Mouse (Mus musculus) liver, adult 2 months (tissue): Measurements from ENCODE around the gene Cacng2. TPM values are rescaled to one million over a fixed set of nuclear protein-coding genes. Genes with fewer than 3 reads are reported as not detected.

Experiments used
- DNase-seq: peaks from one replicate; pipeline ENCODE4 v3.0.0-alpha.2; 2011; ENCODE audit warnings: low read depth, low spot score; ENCODE audit errors: extremely low read depth
- H3K27ac ChIP-seq: fragments of 200-500 bp; replicated peaks from 2 replicates; pipeline ENCODE4 v1.5.1; 2012; ENCODE audit warnings: low read depth, mild to moderate bottlenecking, control low read depth, inconsistent platforms, low read length; ENCODE audit not compliant: insufficient read depth
- H3K27me3 ChIP-seq: fragments of 200-500 bp; 2 replicates; pipeline ENCODE4 v1.6.1; 2012; ENCODE audit warnings: mild to moderate bottlenecking, moderate library complexity, low read length, inconsistent platforms; ENCODE audit not compliant: control insufficient read depth, insufficient read depth
- H3K36me3 ChIP-seq: fragments of 200-500 bp; 2 replicates; pipeline ENCODE4 v1.6.1; 2012; ENCODE audit warnings: low read length, inconsistent platforms; ENCODE audit not compliant: control insufficient read depth, insufficient read depth
- H3K4me1 ChIP-seq: fragments of 200-500 bp; 2 replicates; pipeline ENCODE4 v1.6.1; 2011; ENCODE audit warnings: low read length; ENCODE audit not compliant: control insufficient read depth, insufficient read depth
- H3K4me3 ChIP-seq: fragments of 200-500 bp; 2 replicates; pipeline ENCODE4 v1.5.1; 2011; ENCODE audit warnings: low read depth, mild to moderate bottlenecking, control low read depth, low read length, moderate library complexity; ENCODE audit not compliant: insufficient read depth
- H3K79me2 ChIP-seq: fragments of 200-500 bp; 2 replicates; pipeline ENCODE4 v1.6.1; 2012; ENCODE audit warnings: inconsistent platforms, mild to moderate bottlenecking, low read length, moderate library complexity; ENCODE audit not compliant: control insufficient read depth, insufficient read depth
- H3K9ac ChIP-seq: fragments of 200-500 bp; 2 replicates; pipeline ENCODE4 v1.6.1; 2012; ENCODE audit warnings: low read depth, mild to moderate bottlenecking, control low read depth, inconsistent platforms, low read length
- CTCF ChIP-seq: fragments of 200-500 bp; IDR thresholded peaks from 2 replicates; pipeline ENCODE4 v1.5.1; 2011; ENCODE audit warnings: low read depth, low read length, control low read depth
- POLR2A ChIP-seq: fragments of 200-500 bp; IDR thresholded peaks from 2 replicates; pipeline ENCODE4 v1.6.1; 2011; ENCODE audit warnings: low read length, control low read depth; ENCODE audit not compliant: insufficient read depth; ENCODE audit errors: extremely low read depth
- WGBS: fragments of 180-500 bp; shearing (Covaris S2); methylation state at CpG from one replicate; pipeline ENCODE4 v1.1.7; 2018; 5-methylcytosine and 5-hydroxymethylcytosine counted together
- polyA plus RNA-seq: library from polyadenylated mRNA; depleted of rRNA; stranded (reverse); fragments of >200 nt; gene quantifications from 2 replicates; pipeline ENCODE4 v1.2.3, GENCODE M21; 2012
- total RNA-seq: library from RNA; depleted of rRNA; stranded (reverse); fragments of >200 nt; gene quantifications from 2 replicates; pipeline ENCODE4 v1.2.3, GENCODE M21; 2014

Gene Cacng2
- total and polyA plus RNA-seq, 2 experiments: not detected

- no peak for DNase-seq
- no peak overlapping the region for H3K27ac ChIP-seq
- no peaks in the 10 kb centered on the region for H3K79me2 ChIP-seq
- H3K4me1 ChIP-seq: no peaks in the 10 kb centered on the region
- H3K4me3 ChIP-seq: no peak overlapping the region
- 17% methylated on average over 6 of the region's 6 CpGs for WGBS
- TF ChIP-seq CTCF (no peak), POLR2A (no peak)
- H3K36me3 ChIP-seq: no peaks in the 10 kb centered on the region
- H3K9ac ChIP-seq: no peak overlapping the region
- H3K27me3 ChIP-seq: no peaks in the 10 kb centered on the region; the same call in 1 of the 2 replicates
These were observed 14.8 kb upstream of the Cacng2 start for GRCm38 (mm10) chr15:78134606-78135005.

- no peaks in the 10 kb centered on the region for H3K36me3 ChIP-seq
These were observed 13.6 kb upstream of the Cacng2 start for GRCm38 (mm10) chr15:78133389-78133788.

DNA sequence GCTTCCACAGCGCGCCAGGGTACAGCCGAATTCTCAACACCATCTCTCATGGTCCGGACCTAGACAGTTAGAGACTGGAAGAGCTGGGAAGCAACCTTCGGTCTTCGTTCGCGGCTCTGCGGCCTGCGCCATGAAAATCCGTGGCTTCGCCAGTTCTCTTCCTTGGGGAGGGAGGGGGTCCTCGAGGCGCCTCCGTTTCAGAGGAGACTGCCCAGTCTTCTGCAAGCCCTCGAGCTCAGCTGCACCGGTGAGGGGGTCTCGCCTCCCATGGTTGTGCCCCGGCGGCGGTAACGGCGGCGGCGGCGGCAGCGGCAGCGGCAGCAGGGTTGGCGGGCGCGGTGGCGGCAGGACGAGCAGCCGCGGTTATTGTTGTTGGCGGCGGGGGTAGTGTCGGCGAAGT, 580 bp downstream of the Cacng2 start:
- DNase-seq: no peak
- no peaks in the 10 kb centered on the region for H3K36me3 ChIP-seq
- no peaks in the 10 kb centered on the region; the same call in 1 of the 2 replicates for H3K27me3 ChIP-seq
- no peak overlapping the region for H3K27ac ChIP-seq
- H3K4me3 ChIP-seq: no peak overlapping the region
- no peak overlapping the region for H3K9ac ChIP-seq
- no peaks in the 10 kb centered on the region for H3K79me2 ChIP-seq
- 14% methylated on average over 38 of the region's 39 CpGs for WGBS
- TF ChIP-seq CTCF (no peak), POLR2A (no peak)
- no peaks in the 10 kb centered on the region for H3K4me1 ChIP-seq

More at GRCm38 (mm10) chr15:78133389-78133788, 13.6 kb upstream of the Cacng2 start:
- no peak overlapping the region for H3K27ac ChIP-seq
- no peak for DNase-seq
- no peak overlapping the region for H3K9ac ChIP-seq
- no peak overlapping the region for H3K4me3 ChIP-seq
- H3K79me2 ChIP-seq: no peaks in the 10 kb centered on the region
- 51% methylated on average over 2 of the region's 2 CpGs for WGBS
- TF ChIP-seq POLR2A (no peak), CTCF (no peak)
- no peaks in the 10 kb centered on the region; the same call in 1 of the 2 replicates for H3K27me3 ChIP-seq
- H3K4me1 ChIP-seq: no peaks in the 10 kb centered on the region

DNA sequence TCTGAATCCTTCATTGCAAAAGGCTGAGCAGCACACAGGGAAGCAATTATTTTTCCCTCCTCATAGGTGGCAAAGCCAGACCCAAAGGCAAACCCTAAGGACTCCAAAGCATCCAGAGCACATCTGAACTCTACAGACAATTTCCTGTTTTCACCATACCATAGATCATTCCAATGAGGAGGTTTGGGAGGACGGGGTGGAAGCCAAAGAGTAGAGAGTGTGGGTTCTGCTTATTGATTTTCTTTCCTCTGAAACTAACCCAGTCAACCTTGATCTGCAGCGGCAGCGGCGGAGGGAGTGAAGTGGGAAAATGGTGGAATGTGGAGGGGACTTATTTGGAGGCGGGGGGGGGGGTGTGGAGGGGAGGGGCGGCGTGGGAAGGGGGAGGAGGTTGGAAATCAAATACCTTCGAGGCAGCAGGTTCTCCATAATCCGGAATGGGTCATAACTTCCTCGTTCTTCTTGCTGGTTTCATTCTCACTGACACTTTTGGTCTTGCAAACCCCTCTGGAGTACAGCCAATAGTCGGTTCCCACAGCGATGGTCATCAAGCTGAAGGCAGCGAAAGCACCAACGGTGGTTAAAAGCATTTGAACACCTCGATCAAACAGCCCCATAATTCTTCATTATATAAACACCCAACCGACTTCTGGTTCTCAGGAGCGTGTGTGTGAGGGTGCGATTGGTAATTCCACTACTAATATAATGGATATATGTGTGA, 1.4 kb downstream of the Cacng2 start:
- Histone ChIP-seq H3K4me3 (no peak overlapping the region), H3K9ac (no peak overlapping the region), H3K79me2 (no peaks in the 10 kb centered on the region), H3K27ac (no peak overlapping the region), H3K4me1 (no peaks in the 10 kb centered on the region), H3K27me3 (no peaks in the 10 kb centered on the region; the same call in 1 of the 2 replicates), H3K36me3 (no peaks in the 10 kb centered on the region)
- no peak for TF ChIP-seq POLR2A
- no peak for TF ChIP-seq CTCF
- 59% methylated on average over 18 of the region's 18 CpGs for WGBS
- DNase-seq: no peak

GRCm38 (mm10) chr15:78117731-78118130, 2.1 kb downstream of the Cacng2 start:
- WGBS: 87% methylated on average over 16 of the region's 16 CpGs
- no peak for DNase-seq
- TF ChIP-seq POLR2A: no peak
- no peak for TF ChIP-seq CTCF
- H3K27ac ChIP-seq: no peak overlapping the region
- no peaks in the 10 kb centered on the region for H3K36me3 ChIP-seq
- no peaks in the 10 kb centered on the region for H3K4me1 ChIP-seq
- H3K4me3 ChIP-seq: no peak overlapping the region
- no peaks in the 10 kb centered on the region for H3K79me2 ChIP-seq
- no peaks in the 10 kb centered on the region; the same call in 1 of the 2 replicates for H3K27me3 ChIP-seq
- no peak overlapping the region for H3K9ac ChIP-seq

- Histone ChIP-seq H3K4me1 (no peaks in the 10 kb centered on the region), H3K27me3 (no peaks in the 10 kb centered on the region; the same call in 1 of the 2 replicates), H3K79me2 (no peaks in the 10 kb centered on the region), H3K4me3 (no peak overlapping the region), H3K9ac (no peak overlapping the region), H3K27ac (no peak overlapping the region), H3K36me3 (no peaks in the 10 kb centered on the region)
- no peak for DNase-seq
- no peak for TF ChIP-seq CTCF
- TF ChIP-seq POLR2A: no peak
- WGBS: 84% methylated on average over 10 of the region's 10 CpGs
These were observed 2.9 kb downstream of the Cacng2 start for GRCm38 (mm10) chr15:78116936-78117335.
